Mouse (Mus musculus) MEL (cell line): ENCODE data around the gene Ppp1r12a.

Experiments
- CTCF ChIP-seq, 3 experiments: IDR thresholded peaks in 2 of 3; conservative IDR thresholded peaks in 1 of 3; 2 replicates each; pipeline ENCODE4 v1.5.1; 2011 to 2012; ENCODE audit warnings: low read length in 3 of 3, low read depth in 2 of 3, mild to moderate bottlenecking in 2 of 3, improper control_type of control experiment in 1 of 3, inconsistent platforms in 1 of 3, mixed read lengths in 1 of 3, moderate library complexity in 1 of 3; ENCODE audit not compliant: control insufficient read depth in 1 of 3, insufficient read depth in 1 of 3, poor library complexity in 1 of 3, severe bottlenecking in 1 of 3
- MEF2A ChIP-seq: IDR thresholded peaks from 2 replicates; pipeline ENCODE4 v1.6.1; 2014; ENCODE audit warnings: low read depth, mild to moderate bottlenecking, inconsistent platforms, low read length, improper control_type of control experiment; ENCODE audit not compliant: poor library complexity, insufficient replicate concordance, severe bottlenecking; ENCODE audit errors: extremely low read depth
- POLR2A ChIP-seq, 2 experiments: IDR thresholded peaks; 2 replicates each; pipeline ENCODE4 v1.6.1; 2011 to 2012; ENCODE audit warnings: low read length in 2 of 2, mild to moderate bottlenecking in 2 of 2, control low read depth in 1 of 2, improper control_type of control experiment in 1 of 2, low read depth in 1 of 2, moderate library complexity in 1 of 2; ENCODE audit not compliant: control insufficient read depth in 1 of 2, insufficient read depth in 1 of 2, poor library complexity in 1 of 2
- USF1 ChIP-seq: IDR thresholded peaks from 2 replicates; pipeline ENCODE4 v1.6.1; 2014; ENCODE audit warnings: low read depth, mild to moderate bottlenecking, inconsistent platforms, low read length, improper control_type of control experiment, moderate library complexity

DNA sequence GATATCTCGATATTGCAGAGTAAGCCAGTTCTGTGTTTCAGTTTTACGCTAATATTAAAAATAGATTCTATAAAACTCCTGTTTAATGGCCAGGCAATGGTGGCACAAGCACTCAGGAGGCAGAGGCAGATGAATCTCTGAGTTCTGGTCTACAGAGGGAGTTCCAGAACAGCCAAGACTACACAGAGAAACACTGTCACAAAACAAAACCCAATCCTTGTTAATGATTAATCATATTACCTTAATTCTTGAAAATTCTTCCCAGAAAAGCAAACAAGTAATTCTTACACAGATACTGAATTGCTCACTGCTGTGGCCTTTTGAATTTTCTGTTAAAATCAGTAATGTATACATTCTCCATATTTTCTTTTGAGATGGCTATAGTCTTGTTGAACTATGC, 37.0 kb downstream of the Ppp1r12a start:
- TF ChIP-seq USF1 (no peak), CTCF (IDR thresholded peaks at IDR 0.05 in 2 of 3, conservative IDR thresholded peaks at IDR 0.05 in 1 of 3; ENCODE audit: control insufficient read depth in 1 of 3, insufficient read depth in 1 of 3, low read depth in 2 of 3, low read length in 3 of 3, poor library complexity in 1 of 3, severe bottlenecking in 1 of 3) (no peak), MEF2A (no peak), POLR2A (IDR thresholded peaks at IDR 0.05; ENCODE audit: control insufficient read depth in 1 of 2, insufficient read depth in 1 of 2, low read depth in 1 of 2, low read length in 2 of 2, poor library complexity in 1 of 2) (no peak)
